Mouse (Mus musculus): ENCODE measurements around the gene Lyzl4.

Lyzl4 gene

GRCm38 (mm10) chr9:121642001-121642400 lies at the start of gene Lyzl4:
Lyzl4 (minus strand) TSS chr9:121642096.
- DNase-seq (ENCODE audit: low read depth, low spot score) = peak; percentile 45

GRCm38 (mm10) chr9:121690734-121691133 lies 48.8 kb upstream of the Lyzl4 start:
- DNase-seq (ENCODE audit: low read depth, low spot score) = no peak

- DNase-seq (ENCODE audit: low read depth, low spot score) = no peak
Measured at GRCm38 (mm10) chr9:121690200-121690651, 48.3 kb upstream of the Lyzl4 start.

- DNase-seq (ENCODE audit: low read depth, low spot score) = no peak
Measured at GRCm38 (mm10) chr9:121684702-121685101, 42.8 kb upstream of the Lyzl4 start.

- no peak for DNase-seq (ENCODE audit: low read depth, low spot score)
Measured at GRCm38 (mm10) chr9:121682037-121682680, 40.3 kb upstream of the Lyzl4 start.

GRCm38 (mm10) chr9:121681191-121681590 lies 39.3 kb upstream of the Lyzl4 start:
- no peak for DNase-seq (ENCODE audit: low read depth, low spot score)

GRCm38 (mm10) chr9:121679549-121679948 lies 37.7 kb upstream of the Lyzl4 start:
- DNase-seq (ENCODE audit: low read depth, low spot score) = peak; percentile 43

- DNase-seq (ENCODE audit: low read depth, low spot score) = no peak
Measured at GRCm38 (mm10) chr9:121677476-121677875, 35.6 kb upstream of the Lyzl4 start.

- DNase-seq (ENCODE audit: low read depth, low spot score) = no peak
Measured at GRCm38 (mm10) chr9:121677069-121677468, 35.2 kb upstream of the Lyzl4 start.

- no peak for DNase-seq (ENCODE audit: low read depth, low spot score)
Measured at GRCm38 (mm10) chr9:121675556-121675955, 33.7 kb upstream of the Lyzl4 start.

- no peak for DNase-seq (ENCODE audit: low read depth, low spot score)
Measured at GRCm38 (mm10) chr9:121675011-121675410, 33.1 kb upstream of the Lyzl4 start.

GRCm38 (mm10) chr9:121673716-121674115 lies 31.8 kb upstream of the Lyzl4 start:
- no peak for DNase-seq (ENCODE audit: low read depth, low spot score)

- no peak for DNase-seq (ENCODE audit: low read depth, low spot score)
Measured at GRCm38 (mm10) chr9:121672311-121672710, 30.4 kb upstream of the Lyzl4 start.

- peak; percentile 35 for DNase-seq (ENCODE audit: low read depth, low spot score)
Measured at GRCm38 (mm10) chr9:121671300-121671699, 29.4 kb upstream of the Lyzl4 start.

GRCm38 (mm10) chr9:121669348-121669791 lies 27.5 kb upstream of the Lyzl4 start:
- peak; percentile 47 for DNase-seq (ENCODE audit: low read depth, low spot score)

- DNase-seq (ENCODE audit: low read depth, low spot score) = no peak
Measured at GRCm38 (mm10) chr9:121667822-121668221, 25.9 kb upstream of the Lyzl4 start.

GRCm38 (mm10) chr9:121666957-121667630 lies 25.2 kb upstream of the Lyzl4 start:
- no peak for DNase-seq (ENCODE audit: low read depth, low spot score)

- DNase-seq (ENCODE audit: low read depth, low spot score) = no peak
Measured at GRCm38 (mm10) chr9:121664104-121664503, 22.2 kb upstream of the Lyzl4 start.

GRCm38 (mm10) chr9:121663467-121663866 lies 21.6 kb upstream of the Lyzl4 start:
- DNase-seq (ENCODE audit: low read depth, low spot score) = no peak

GRCm38 (mm10) chr9:121659791-121660190 lies 17.9 kb upstream of the Lyzl4 start:
- no peak for DNase-seq (ENCODE audit: low read depth, low spot score)

- DNase-seq (ENCODE audit: low read depth, low spot score) = no peak
Measured at GRCm38 (mm10) chr9:121658248-121658647, 16.4 kb upstream of the Lyzl4 start.

GRCm38 (mm10) chr9:121657143-121657542 lies 15.2 kb upstream of the Lyzl4 start:
- no peak for DNase-seq (ENCODE audit: low read depth, low spot score)

GRCm38 (mm10) chr9:121656322-121656721 lies 14.4 kb upstream of the Lyzl4 start:
- no peak for DNase-seq (ENCODE audit: low read depth, low spot score)

All from embryo, embryonic 11.5 days (tissue).